Comparison of ENCODE assay signal across 8 mouse cellular contexts in genomic region chr7:79847456-79848451, GRCm38 (mm10). TPM values are rescaled to one million over a fixed set of nuclear protein-coding genes. Genes with fewer than 3 reads are reported as not detected.
DNase-seq lines count a peak whose midpoint lies in the region; ATAC-seq and TF ChIP-seq lines count a peak whose summit lies in the region.

No protein-coding gene starts in this region.

- peak; percentile 88 for TF ChIP-seq POLR2A in embryonic fibroblast, embryonic 13.5 days (IDR thresholded peaks at IDR 0.05; ENCODE audit: low read depth, low read length)
- no peak for TF ChIP-seq POLR2A in cerebellum, adult 2 months (IDR thresholded peaks at IDR 0.05; ENCODE audit: borderline replicate concordance, insufficient read depth, low read length)

- no peaks in the 10 kb centered on the region for H3K36me3 ChIP-seq in liver, embryonic 13.5 days
- H3K36me3 ChIP-seq in neural tube, embryonic 12.5 days: no peaks in the 10 kb centered on the region

- H3K27ac ChIP-seq in embryonic fibroblast, embryonic 13.5 days (ENCODE audit: insufficient read depth, low read length): no peak overlapping the region
- H3K27ac ChIP-seq in liver, embryonic 13.5 days: no peak overlapping the region
- no peak overlapping the region for H3K27ac ChIP-seq in neural tube, embryonic 12.5 days
- no peak overlapping the region for H3K27ac ChIP-seq in cerebellum, adult 2 months (ENCODE audit: insufficient read depth, low read length)

- H3K27me3 ChIP-seq in liver, embryonic 13.5 days: peaks cover 34% of the 10 kb centered on the region
- H3K27me3 ChIP-seq in neural tube, embryonic 12.5 days (replicated peaks): peaks cover 28% of the 10 kb centered on the region
- no peaks in the 10 kb centered on the region for H3K27me3 ChIP-seq in cerebellum, adult 2 months (ENCODE audit: control insufficient read depth, insufficient read depth, low read length)

- peak overlapping the region; percentile 61 for H3K4me2 ChIP-seq in liver, embryonic 13.5 days
- H3K4me2 ChIP-seq in neural tube, embryonic 12.5 days (replicated peaks): peak overlapping the region; percentile 62

- ATAC-seq in liver, embryonic 13.5 days (ENCODE audit: low read depth): peak; percentile 27; the same call in 1 of the 2 replicates
- ATAC-seq in neural tube, embryonic 12.5 days (ENCODE audit: low FRiP score, low read depth): no peak

- WGBS in liver, embryonic 13.5 days (ENCODE audit: insufficient replicate concordance): 8% methylated on average over 50 of the region's 53 CpGs
- WGBS in neural tube, embryonic 12.5 days: 10% methylated on average over 52 of the region's 53 CpGs
- 9% methylated on average over 53 of the region's 53 CpGs for WGBS in cerebellum, adult 2 months

- no peaks in the 10 kb centered on the region for H3K9me3 ChIP-seq in liver, embryonic 13.5 days (replicated peaks)
- H3K9me3 ChIP-seq in neural tube, embryonic 12.5 days: no peaks in the 10 kb centered on the region

- no peaks in the 10 kb centered on the region for H3K4me1 ChIP-seq in embryonic fibroblast, embryonic 13.5 days (ENCODE audit: control insufficient read depth, insufficient read depth, low read length)
- H3K4me1 ChIP-seq in liver, embryonic 13.5 days (replicated peaks): peaks cover 31% of the 10 kb centered on the region
- peaks cover 8% of the 10 kb centered on the region; the same call in 1 of the 2 replicates for H3K4me1 ChIP-seq in neural tube, embryonic 12.5 days
- H3K4me1 ChIP-seq in cerebellum, adult 2 months (ENCODE audit: control insufficient read depth, insufficient read depth, low read length): peaks cover 5% of the 10 kb centered on the region; the same call in 1 of the 2 replicates

- peak overlapping the region; percentile 45; the same call in 1 of the 2 replicates for H3K9ac ChIP-seq in liver, embryonic 13.5 days
- no peak overlapping the region; the same call in 1 of the 2 replicates for H3K9ac ChIP-seq in neural tube, embryonic 12.5 days

- peak; percentile 55 for DNase-seq in ovary, postnatal 36 days (ENCODE audit: low spot score)
- DNase-seq in ovary, postnatal 10 days (ENCODE audit: low spot score): no peak
- peak; percentile 39 for DNase-seq in heart, postnatal 25 days (ENCODE audit: low spot score)
- DNase-seq in liver, embryonic 13.5 days: no peak
- DNase-seq in cerebellum, adult 2 months: no peak
- no peak for DNase-seq in right cerebral cortex, postnatal 14 days

- H3K4me3 ChIP-seq in embryonic fibroblast, embryonic 13.5 days (ENCODE audit: insufficient read depth, low read length): peak overlapping the region; percentile 36
- peak overlapping the region; percentile 46 for H3K4me3 ChIP-seq in liver, embryonic 13.5 days (replicated peaks)
- peak overlapping the region; percentile 31 for H3K4me3 ChIP-seq in neural tube, embryonic 12.5 days
- no peak overlapping the region for H3K4me3 ChIP-seq in cerebellum, adult 2 months (replicated peaks; ENCODE audit: insufficient read depth, low read depth, low read length)

- intact Hi-C loops in heart, postnatal 25 days (cut with DNase I): no loop called here

- TF ChIP-seq CTCF in embryonic fibroblast, embryonic 13.5 days (IDR thresholded peaks at IDR 0.05; ENCODE audit: borderline replicate concordance, insufficient read depth, low read length): no peak
- TF ChIP-seq CTCF in cerebellum, adult 2 months (IDR thresholded peaks at IDR 0.05; ENCODE audit: borderline replicate concordance, insufficient read depth, low read depth, low read length): no peak

RNA-seq across cellular contexts. Expression of gene Anpep, which starts 13.1 kb away (rescaled TPM):
- 38.2 and 41.0 TPM in 2 replicates for polyA plus RNA-seq in embryonic fibroblast, embryonic 13.5 days (2011; ENCODE audit: insufficient read length, low read depth, missing spikeins)
- 10 to 100 TPM; 13.7 to 17.4 TPM for total RNA-seq in heart, postnatal 25 days (2021)
- polyA plus RNA-seq in liver, embryonic 13.5 days (2015; fragmentation: Nextera tagmentation; extraction: Ambion mirVana): 10.9 and 17.1 TPM in 2 replicates
- 5.2 and 6.7 TPM in 2 replicates for polyA plus RNA-seq in neural tube, embryonic 12.5 days (2016; fragmentation: Nextera tagmentation; extraction: Ambion mirVana)
- polyA plus RNA-seq in cerebellum, adult 2 months (2012; rRNA removed): 3.0 and 3.3 TPM in 2 replicates

RNA-seq across cellular contexts. Expression of gene Mesp2, which starts 37.2 kb away (rescaled TPM):
- not detected in 2 replicates for polyA plus RNA-seq in embryonic fibroblast, embryonic 13.5 days (2011; ENCODE audit: insufficient read length, low read depth, missing spikeins)
- total RNA-seq in heart, postnatal 25 days (2021): under 1 TPM in 1 of 2 experiments, not detected in 1; 0.17 TPM
- polyA plus RNA-seq in liver, embryonic 13.5 days (2015; fragmentation: Nextera tagmentation; extraction: Ambion mirVana): 0.08 and 0.09 TPM in 2 replicates
- polyA plus RNA-seq in neural tube, embryonic 12.5 days (2016; fragmentation: Nextera tagmentation; extraction: Ambion mirVana): 0.44 and 0.52 TPM in 2 replicates
- polyA plus RNA-seq in cerebellum, adult 2 months (2012; rRNA removed): 0.15 and 0.17 TPM in 2 replicates

RNA-seq across cellular contexts. Expression of gene Mesp1, which starts 54.2 kb away (rescaled TPM):
- polyA plus RNA-seq in embryonic fibroblast, embryonic 13.5 days (2011; ENCODE audit: insufficient read length, low read depth, missing spikeins): not detected in 2 replicates
- total RNA-seq in heart, postnatal 25 days (2021): not detected
- polyA plus RNA-seq in liver, embryonic 13.5 days (2015; fragmentation: Nextera tagmentation; extraction: Ambion mirVana): not detected in 2 replicates
- polyA plus RNA-seq in neural tube, embryonic 12.5 days (2016; fragmentation: Nextera tagmentation; extraction: Ambion mirVana): not detected in 2 replicates
- not detected in 2 replicates for polyA plus RNA-seq in cerebellum, adult 2 months (2012; rRNA removed)

Comparison
In these comparisons a context has a peak if more than half of its experiments do, and no peak if none do; other contexts are left out.
1. DNase-seq: peak in ovary, postnatal 36 days (single experiment) and heart, postnatal 25 days (single experiment); none in ovary, postnatal 10 days (single experiment), liver, embryonic 13.5 days (single experiment), cerebellum, adult 2 months (0 of 2) and right cerebral cortex, postnatal 14 days (single experiment).